Mouse (Mus musculus): Measurements from ENCODE around the gene Olfr539. TPM values are rescaled to one million over a fixed set of nuclear protein-coding genes. Genes with fewer than 3 reads are reported as not detected.

Olfr539 gene
- polyA plus RNA-seq, 1 experiment from 2014 or later: not detected

GRCm38 (mm10) chr7:140721095-140721494 is 61.4 kb downstream of the Olfr539 start:
- H3K9ac ChIP-seq (replicated peaks): no peak overlapping the region
- no peaks in the 10 kb centered on the region for H3K36me3 ChIP-seq
- no peak overlapping the region for H3K27ac ChIP-seq (replicated peaks)
- 85% methylated on average over 6 of the region's 6 CpGs for WGBS
- H3K4me2 ChIP-seq (replicated peaks): no peak overlapping the region
- no peaks in the 10 kb centered on the region for H3K9me3 ChIP-seq
- H3K4me3 ChIP-seq: no peak overlapping the region
- H3K27me3 ChIP-seq: no peaks in the 10 kb centered on the region
- no peaks in the 10 kb centered on the region for H3K4me1 ChIP-seq
- no peak for ATAC-seq (ENCODE audit: low FRiP score, low read depth)

- no peaks in the 10 kb centered on the region for H3K4me1 ChIP-seq
- no peak for ATAC-seq (ENCODE audit: low FRiP score, low read depth)
- no peak overlapping the region for H3K4me3 ChIP-seq
- no peaks in the 10 kb centered on the region for H3K27me3 ChIP-seq
- no peak overlapping the region for H3K27ac ChIP-seq (replicated peaks)
- no peak overlapping the region for H3K4me2 ChIP-seq (replicated peaks)
- H3K9ac ChIP-seq (replicated peaks): no peak overlapping the region
- H3K36me3 ChIP-seq: no peaks in the 10 kb centered on the region
- 0 out of 2 replicates have a peak, but pooled peaks cover 7% of the 10 kb centered on the region for H3K9me3 ChIP-seq
Observed at GRCm38 (mm10) chr7:140725558-140725957, 65.8 kb downstream of the Olfr539 start.

Other genes with a start within 250 kb of the Olfr539 start
- gene Olfr532, start 238.3 kb upstream of the Olfr539 start, polyA plus RNA-seq (2016; fragmentation: Nextera tagmentation; extraction: Ambion mirVana): not detected in 2 replicates
- gene Olfr533, start 196.6 kb upstream of the Olfr539 start, polyA plus RNA-seq (2016; fragmentation: Nextera tagmentation; extraction: Ambion mirVana): not detected in 2 replicates
- gene Olfr535, start 175.7 kb upstream of the Olfr539 start, polyA plus RNA-seq (2016; fragmentation: Nextera tagmentation; extraction: Ambion mirVana): not detected in 2 replicates
- gene Olfr536, start 152.5 kb upstream of the Olfr539 start, polyA plus RNA-seq (2016; fragmentation: Nextera tagmentation; extraction: Ambion mirVana): not detected in 2 replicates
- not detected in 2 replicates for gene Olfr538, start 92.0 kb upstream of the Olfr539 start, polyA plus RNA-seq (2016; fragmentation: Nextera tagmentation; extraction: Ambion mirVana)
- 0.03 TPM in 1 of 2 replicates, not detected in the other for gene Olfr46, start 58.7 kb upstream of the Olfr539 start, polyA plus RNA-seq (2016; fragmentation: Nextera tagmentation; extraction: Ambion mirVana)
- not detected in 2 replicates for gene Olfr61, start 31.0 kb upstream of the Olfr539 start, polyA plus RNA-seq (2016; fragmentation: Nextera tagmentation; extraction: Ambion mirVana)
- gene Olfr53, start 13.5 kb upstream of the Olfr539 start, polyA plus RNA-seq (2016; fragmentation: Nextera tagmentation; extraction: Ambion mirVana): not detected in 2 replicates
- gene Olfr45, start 22.0 kb downstream of the Olfr539 start, polyA plus RNA-seq (2016; fragmentation: Nextera tagmentation; extraction: Ambion mirVana): not detected in 2 replicates
- not detected in 2 replicates for gene Olfr541, start 37.3 kb downstream of the Olfr539 start, polyA plus RNA-seq (2016; fragmentation: Nextera tagmentation; extraction: Ambion mirVana)
- not detected in 2 replicates for gene Cyp2e1, start 103.8 kb downstream of the Olfr539 start, polyA plus RNA-seq (2016; fragmentation: Nextera tagmentation; extraction: Ambion mirVana)
- gene Syce1, start 127.9 kb downstream of the Olfr539 start, polyA plus RNA-seq (2016; fragmentation: Nextera tagmentation; extraction: Ambion mirVana): 0.15 and 0.41 TPM in 2 replicates
- gene Zfp941, start 162.2 kb downstream of the Olfr539 start, polyA plus RNA-seq (2016; fragmentation: Nextera tagmentation; extraction: Ambion mirVana): 8.5 and 10.1 TPM in 2 replicates
- gene Urah, start 175.1 kb downstream of the Olfr539 start, polyA plus RNA-seq (2016; fragmentation: Nextera tagmentation; extraction: Ambion mirVana): 0.29 TPM in 1 of 2 replicates, not detected in the other
- not detected in 2 replicates for gene Scgb1c1, start 185.6 kb downstream of the Olfr539 start, polyA plus RNA-seq (2016; fragmentation: Nextera tagmentation; extraction: Ambion mirVana)
- gene Odf3, start 187.9 kb downstream of the Olfr539 start, polyA plus RNA-seq (2016; fragmentation: Nextera tagmentation; extraction: Ambion mirVana): not detected in 2 replicates
- gene Gm45785, start 196.4 kb downstream of the Olfr539 start, polyA plus RNA-seq (2016; fragmentation: Nextera tagmentation; extraction: Ambion mirVana): 0.20 TPM in 1 of 2 replicates, not detected in the other
- gene Ric8a, start 197.0 kb downstream of the Olfr539 start, polyA plus RNA-seq (2016; fragmentation: Nextera tagmentation; extraction: Ambion mirVana): 69.2 and 78.3 TPM in 2 replicates
- gene Bet1l, start 197.6 kb downstream of the Olfr539 start, polyA plus RNA-seq (2016; fragmentation: Nextera tagmentation; extraction: Ambion mirVana): 30.9 and 33.2 TPM in 2 replicates
- 279 and 300 TPM in 2 replicates for gene Psmd13, start 222.0 kb downstream of the Olfr539 start, polyA plus RNA-seq (2016; fragmentation: Nextera tagmentation; extraction: Ambion mirVana)
- 27.4 and 28.9 TPM in 2 replicates for gene Sirt3, start 222.4 kb downstream of the Olfr539 start, polyA plus RNA-seq (2016; fragmentation: Nextera tagmentation; extraction: Ambion mirVana)
- not detected in 2 replicates for gene Cox8b, start 240.5 kb downstream of the Olfr539 start, polyA plus RNA-seq (2016; fragmentation: Nextera tagmentation; extraction: Ambion mirVana)

Measured in midbrain, embryonic 12.5 days (tissue).